Mouse (Mus musculus) 416B (cell line): ENCODE data around the gene Surf2.

Experiments
- DNase-seq: peaks from one replicate; pipeline ENCODE4 v3.0.0; 2011; ENCODE audit warnings: low read depth

Surf2 gene

DNA sequence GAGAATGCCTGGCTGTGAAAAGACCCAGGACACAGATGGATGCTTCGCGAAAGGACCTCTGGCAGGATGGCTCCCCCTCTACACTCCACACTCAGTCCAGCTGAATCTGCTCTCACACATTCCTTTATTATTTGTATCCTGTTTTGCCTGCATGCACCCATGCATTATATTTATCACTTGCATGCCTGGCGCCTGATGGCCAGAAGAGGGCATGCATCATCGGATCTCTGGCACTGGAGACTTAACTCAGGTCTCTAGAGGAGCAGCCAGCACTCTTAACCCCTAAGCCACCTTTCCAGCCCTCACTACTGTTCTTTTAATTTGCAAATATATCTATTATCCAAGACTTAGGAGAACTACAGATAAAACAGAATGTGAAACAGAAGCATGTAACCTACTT, 44.6 kb downstream of the Surf2 start:
- DNase-seq: peak; percentile 28

DNA sequence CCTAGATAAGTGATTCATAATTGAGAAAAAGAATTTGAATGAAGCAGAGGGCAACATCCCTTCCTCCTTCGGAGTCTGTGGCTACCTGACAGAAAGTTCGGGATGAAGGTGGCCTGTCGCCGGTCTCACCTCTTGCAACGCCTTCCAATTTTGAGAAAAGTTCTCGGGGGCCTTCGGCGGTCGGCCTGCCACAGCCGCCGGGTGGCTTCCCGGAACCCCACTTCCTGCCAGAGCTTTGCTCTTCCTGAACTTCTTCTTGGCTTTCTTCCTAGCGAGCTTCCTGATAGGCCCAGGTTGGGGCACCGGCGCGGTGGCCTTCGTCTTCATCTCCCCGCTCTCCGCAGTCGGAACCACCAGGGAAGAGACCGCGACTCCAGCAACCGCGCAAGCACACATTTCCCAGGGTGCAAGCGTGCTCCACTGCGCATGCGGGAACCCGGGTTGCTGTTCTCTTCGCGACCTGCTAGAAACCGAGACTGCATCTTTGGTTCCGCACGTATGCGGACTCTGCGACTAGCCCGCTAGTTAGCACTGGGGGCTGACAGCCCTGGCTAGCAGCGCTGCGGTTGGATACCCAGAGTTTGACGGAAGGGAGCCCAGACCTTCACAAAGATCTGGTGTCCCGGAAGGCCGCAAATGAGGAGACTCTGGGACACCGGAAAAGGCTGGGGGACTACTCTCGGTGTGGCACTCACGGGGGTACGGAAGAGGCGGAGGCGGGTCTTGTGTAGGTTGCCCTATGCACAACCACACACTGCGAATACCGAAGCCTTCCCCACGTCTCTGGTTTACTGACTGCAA, 48.0 kb downstream of the Surf2 start, which contains the start of gene Rexo4:
Gene Rexo4, minus strand, starts transcription at position 464 of the 801 bp plus-strand sequence.
- DNase-seq: peak; percentile 97

DNA sequence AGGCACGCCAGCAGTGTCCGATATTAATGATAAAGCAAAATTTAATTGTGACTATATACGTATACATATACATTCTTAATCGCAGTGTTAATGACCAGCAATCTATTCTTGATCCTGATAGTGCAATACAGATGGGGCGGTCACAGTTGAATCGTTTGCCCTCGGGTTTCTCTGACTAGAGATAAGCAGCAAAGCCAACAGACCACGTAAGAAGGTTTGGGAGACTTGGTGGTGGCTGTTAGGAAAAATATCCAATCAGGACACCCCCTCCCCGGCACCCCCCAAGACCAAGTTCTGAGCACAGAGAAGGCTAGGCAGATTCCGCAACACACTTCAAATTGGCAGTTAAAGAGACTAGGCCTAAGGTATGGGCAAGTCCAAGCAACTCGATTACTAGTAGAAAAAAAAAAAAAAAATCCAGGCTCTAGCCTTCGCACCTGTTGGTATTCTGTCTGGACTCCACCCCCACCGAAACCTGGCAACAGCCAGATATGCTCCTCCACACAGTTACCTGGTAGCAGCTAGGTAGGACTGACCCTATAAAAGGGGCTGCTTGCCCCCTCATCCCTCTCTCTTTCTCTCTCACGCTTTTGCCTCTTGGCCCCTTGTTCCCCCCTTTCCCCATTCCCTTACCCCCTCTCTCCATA, 48.7 kb downstream of the Surf2 start:
- DNase-seq: no peak

- peak; percentile 13 for DNase-seq
Measured at GRCm38 (mm10) chr2:26967262-26967661, 51.1 kb downstream of the Surf2 start.
